Mouse (Mus musculus): ENCODE measurements around the gene Mfsd2a. TPM values are rescaled to one million over a fixed set of nuclear protein-coding genes. Genes with fewer than 3 reads are reported as not detected.

Mfsd2a gene
- polyA plus RNA-seq, 1 experiment from 2014 or later, result 3.1 TPM

GRCm38 (mm10) chr4:122962751-122963150 is 1.8 kb upstream of the Mfsd2a start:
- Histone ChIP-seq H3K27me3 (ENCODE audit: insufficient read depth, low read length) (no peaks in the 10 kb centered on the region), H3K36me3 (ENCODE audit: insufficient read depth, low read length) (no peaks in the 10 kb centered on the region), H3K27ac (ENCODE audit: low read length) (no peak overlapping the region), H3K4me3 (ENCODE audit: low read length) (no peak overlapping the region), H3K9me3 (ENCODE audit: low read length) (no peaks in the 10 kb centered on the region), H3K4me2 (replicated peaks; ENCODE audit: low read depth, low read length) (no peak overlapping the region), H3K4me1 (ENCODE audit: insufficient read depth, low read length) (peaks cover 21% of the 10 kb centered on the region), H3K9ac (replicated peaks; ENCODE audit: low read length) (no peak overlapping the region)
- ATAC-seq (ENCODE audit: low FRiP score, low TSS enrichment), result no peak
- 57% methylated on average over 8 of the region's 8 CpGs for WGBS

GRCm38 (mm10) chr4:122961589-122961988 is 601 bp upstream of the Mfsd2a start:
- H3K4me2 ChIP-seq (replicated peaks; ENCODE audit: low read depth, low read length), result peak overlapping the region; percentile 94
- peaks cover 21% of the 10 kb centered on the region for H3K4me1 ChIP-seq (ENCODE audit: insufficient read depth, low read length)
- peak overlapping the region; percentile 55 for H3K4me3 ChIP-seq (ENCODE audit: low read length)
- H3K9ac ChIP-seq (replicated peaks; ENCODE audit: low read length), result no peak overlapping the region
- no peaks in the 10 kb centered on the region for H3K9me3 ChIP-seq (ENCODE audit: low read length)
- H3K27ac ChIP-seq (ENCODE audit: low read length), result no peak overlapping the region
- ATAC-seq (ENCODE audit: low FRiP score, low TSS enrichment), result no peak
- WGBS, result 32% methylated on average over 6 of the region's 6 CpGs
- H3K36me3 ChIP-seq (ENCODE audit: insufficient read depth, low read length), result no peaks in the 10 kb centered on the region
- H3K27me3 ChIP-seq (ENCODE audit: insufficient read depth, low read length), result no peaks in the 10 kb centered on the region

GRCm38 (mm10) chr4:122960321-122961099 is 478 bp downstream of the Mfsd2a start:
- H3K27ac ChIP-seq (ENCODE audit: low read length), result no peak overlapping the region
- peak overlapping the region; percentile 55 for H3K9ac ChIP-seq (replicated peaks; ENCODE audit: low read length)
- peak overlapping the region; percentile 55 for H3K4me3 ChIP-seq (ENCODE audit: low read length)
- no peaks in the 10 kb centered on the region for H3K9me3 ChIP-seq (ENCODE audit: low read length)
- WGBS, result 0% methylated on average over 43 of the region's 43 CpGs
- peak overlapping the region; percentile 94 for H3K4me2 ChIP-seq (replicated peaks; ENCODE audit: low read depth, low read length)
- peak; percentile 29 for ATAC-seq (ENCODE audit: low FRiP score, low TSS enrichment)
- H3K27me3 ChIP-seq (ENCODE audit: insufficient read depth, low read length), result no peaks in the 10 kb centered on the region
- H3K36me3 ChIP-seq (ENCODE audit: insufficient read depth, low read length), result no peaks in the 10 kb centered on the region
- H3K4me1 ChIP-seq (ENCODE audit: insufficient read depth, low read length), result peaks cover 27% of the 10 kb centered on the region

- Histone ChIP-seq H3K4me2 (replicated peaks; ENCODE audit: low read depth, low read length) (peak overlapping the region; percentile 94), H3K9ac (replicated peaks; ENCODE audit: low read length) (peak overlapping the region; percentile 55), H3K27me3 (ENCODE audit: insufficient read depth, low read length) (no peaks in the 10 kb centered on the region), H3K36me3 (ENCODE audit: insufficient read depth, low read length) (no peaks in the 10 kb centered on the region), H3K27ac (ENCODE audit: low read length) (no peak overlapping the region), H3K4me3 (ENCODE audit: low read length) (peak overlapping the region; percentile 55), H3K9me3 (ENCODE audit: low read length) (no peaks in the 10 kb centered on the region), H3K4me1 (ENCODE audit: insufficient read depth, low read length) (peaks cover 33% of the 10 kb centered on the region)
- WGBS, result 6% methylated on average over 8 of the region's 8 CpGs
- ATAC-seq (ENCODE audit: low FRiP score, low TSS enrichment), result no peak
Measured at GRCm38 (mm10) chr4:122959816-122960215, 1.2 kb downstream of the Mfsd2a start.

GRCm38 (mm10) chr4:122958491-122959031 is 2.4 kb downstream of the Mfsd2a start:
- Histone ChIP-seq H3K9ac (replicated peaks; ENCODE audit: low read length) (no peak overlapping the region), H3K4me2 (replicated peaks; ENCODE audit: low read depth, low read length) (no peak overlapping the region), H3K9me3 (ENCODE audit: low read length) (no peaks in the 10 kb centered on the region), H3K4me3 (ENCODE audit: low read length) (no peak overlapping the region), H3K36me3 (ENCODE audit: insufficient read depth, low read length) (no peaks in the 10 kb centered on the region), H3K27me3 (ENCODE audit: insufficient read depth, low read length) (no peaks in the 10 kb centered on the region), H3K4me1 (ENCODE audit: insufficient read depth, low read length) (peaks cover 34% of the 10 kb centered on the region), H3K27ac (ENCODE audit: low read length) (no peak overlapping the region)
- no peak for ATAC-seq (ENCODE audit: low FRiP score, low TSS enrichment)
- 86% methylated on average over 6 of the region's 6 CpGs for WGBS

- H3K4me1 ChIP-seq (ENCODE audit: insufficient read depth, low read length), result peaks cover 29% of the 10 kb centered on the region
- H3K4me3 ChIP-seq (ENCODE audit: low read length), result no peak overlapping the region
- no peaks in the 10 kb centered on the region for H3K27me3 ChIP-seq (ENCODE audit: insufficient read depth, low read length)
- H3K9me3 ChIP-seq (ENCODE audit: low read length), result no peaks in the 10 kb centered on the region
- H3K4me2 ChIP-seq (replicated peaks; ENCODE audit: low read depth, low read length), result no peak overlapping the region
- ATAC-seq (ENCODE audit: low FRiP score, low TSS enrichment), result no peak
- H3K9ac ChIP-seq (replicated peaks; ENCODE audit: low read length), result no peak overlapping the region
- H3K27ac ChIP-seq (ENCODE audit: low read length), result no peak overlapping the region
- 90% methylated on average over 4 of the region's 6 CpGs for WGBS
- no peaks in the 10 kb centered on the region for H3K36me3 ChIP-seq (ENCODE audit: insufficient read depth, low read length)
Measured at GRCm38 (mm10) chr4:122956301-122956700, 4.7 kb downstream of the Mfsd2a start.

- 11% methylated on average over 17 of the region's 17 CpGs for WGBS
- peak overlapping the region; percentile 56 for H3K9ac ChIP-seq (replicated peaks; ENCODE audit: low read length)
Measured at GRCm38 (mm10) chr4:122955412-122956136, 5.4 kb downstream of the Mfsd2a start.

GRCm38 (mm10) chr4:122954680-122955411 is 6.1 kb downstream of the Mfsd2a start:
- 59% methylated on average over 5 of the region's 5 CpGs for WGBS
- H3K4me3 ChIP-seq (ENCODE audit: low read length), result peak overlapping the region; percentile 3
- no peak for ATAC-seq (ENCODE audit: low FRiP score, low TSS enrichment)

More at GRCm38 (mm10) chr4:122955412-122956136, 5.4 kb downstream of the Mfsd2a start:
- H3K27ac ChIP-seq (ENCODE audit: low read length), result peak overlapping the region; percentile 68
- H3K4me1 ChIP-seq (ENCODE audit: insufficient read depth, low read length), result peaks cover 22% of the 10 kb centered on the region
- H3K36me3 ChIP-seq (ENCODE audit: insufficient read depth, low read length), result no peaks in the 10 kb centered on the region
- peak; percentile 94 for ATAC-seq (ENCODE audit: low FRiP score, low TSS enrichment)
- H3K4me3 ChIP-seq (ENCODE audit: low read length), result peak overlapping the region; percentile 3
- H3K9me3 ChIP-seq (ENCODE audit: low read length), result no peaks in the 10 kb centered on the region
- H3K4me2 ChIP-seq (replicated peaks; ENCODE audit: low read depth, low read length), result peak overlapping the region; percentile 48
- no peaks in the 10 kb centered on the region for H3K27me3 ChIP-seq (ENCODE audit: insufficient read depth, low read length)

GRCm38 (mm10) chr4:122949096-122949495 is 11.9 kb downstream of the Mfsd2a start:
- ATAC-seq (ENCODE audit: low FRiP score, low TSS enrichment), result no peak
- no peak overlapping the region for H3K9ac ChIP-seq (replicated peaks; ENCODE audit: low read length)
- no peaks in the 10 kb centered on the region; the same call in 1 of the 2 replicates for H3K36me3 ChIP-seq (ENCODE audit: insufficient read depth, low read length)
- H3K4me2 ChIP-seq (replicated peaks; ENCODE audit: low read depth, low read length), result no peak overlapping the region
- no peaks in the 10 kb centered on the region for H3K9me3 ChIP-seq (ENCODE audit: low read length)
- H3K27me3 ChIP-seq (ENCODE audit: insufficient read depth, low read length), result no peaks in the 10 kb centered on the region
- 95% methylated on average over 8 of the region's 8 CpGs for WGBS
- H3K4me3 ChIP-seq (ENCODE audit: low read length), result no peak overlapping the region
- no peak overlapping the region for H3K27ac ChIP-seq (ENCODE audit: low read length)
- H3K4me1 ChIP-seq (ENCODE audit: insufficient read depth, low read length), result no peaks in the 10 kb centered on the region

More at GRCm38 (mm10) chr4:122954680-122955411, 6.1 kb downstream of the Mfsd2a start:
- Histone ChIP-seq H3K27ac (ENCODE audit: low read length) (peak overlapping the region; percentile 68), H3K36me3 (ENCODE audit: insufficient read depth, low read length) (no peaks in the 10 kb centered on the region), H3K4me2 (replicated peaks; ENCODE audit: low read depth, low read length) (peak overlapping the region; percentile 48), H3K27me3 (ENCODE audit: insufficient read depth, low read length) (no peaks in the 10 kb centered on the region), H3K9me3 (ENCODE audit: low read length) (no peaks in the 10 kb centered on the region), H3K4me1 (ENCODE audit: insufficient read depth, low read length) (peaks cover 17% of the 10 kb centered on the region), H3K9ac (replicated peaks; ENCODE audit: low read length) (0 out of 2 replicates have a peak overlapping the region, but pooled peaks have one; percentile 9)

All from kidney, embryonic 16.5 days (tissue).